Mouse (Mus musculus) midbrain, embryonic 16.5 days (tissue): ENCODE measurements around the gene Jmjd7. TPM values are rescaled to one million over a fixed set of nuclear protein-coding genes. Genes with fewer than 3 reads are reported as not detected.

Source experiments
- ATAC-seq: fragments of 200-750 bp; cut with Nextera tagmentation; 2 replicates; pipeline ENCODE4 v1.8.0; 2017; ENCODE audit warnings: moderate TSS enrichment
- H3K27ac ChIP-seq: fragments of 300-500 bp; sonication (generic); 2 replicates; pipeline ENCODE4 v1.5.1; 2014; ENCODE audit warnings: mild to moderate bottlenecking, low read length, mixed read lengths
- H3K27me3 ChIP-seq: fragments of 300-500 bp; sonication (generic); 2 replicates; pipeline ENCODE4 v1.6.1; 2014; ENCODE audit warnings: low read depth, low read length, mixed read lengths; ENCODE audit not compliant: control insufficient read depth, insufficient read depth
- H3K36me3 ChIP-seq: fragments of 300-500 bp; sonication (generic); 2 replicates; pipeline ENCODE4 v1.6.1; 2014; ENCODE audit warnings: mild to moderate bottlenecking, low read length, moderate library complexity, mixed read lengths; ENCODE audit not compliant: control insufficient read depth, insufficient read depth
- H3K4me1 ChIP-seq: fragments of 300-500 bp; sonication (generic); 2 replicates; pipeline ENCODE4 v1.6.1; 2014; ENCODE audit warnings: mild to moderate bottlenecking, low read length, mixed read lengths; ENCODE audit not compliant: control insufficient read depth, insufficient read depth
- H3K4me2 ChIP-seq: fragments of 300-500 bp; sonication (generic); 2 replicates; pipeline ENCODE4 v1.6.1; 2014; ENCODE audit warnings: mild to moderate bottlenecking, low read length, mixed read lengths
- H3K4me3 ChIP-seq: fragments of 300-500 bp; sonication (generic); 2 replicates; pipeline ENCODE4 v1.5.1; 2014; ENCODE audit warnings: low read depth, mild to moderate bottlenecking, low read length, moderate library complexity, mixed read lengths
- H3K9ac ChIP-seq: fragments of 300-500 bp; sonication (generic); 2 replicates; pipeline ENCODE4 v1.6.1; 2014; ENCODE audit warnings: low read depth, low read length, mixed read lengths
- H3K9me3 ChIP-seq: fragments of 300-500 bp; sonication (generic); replicated peaks from 2 replicates; pipeline ENCODE4 v1.6.1; 2014; ENCODE audit warnings: mild to moderate bottlenecking, low read length, mixed read lengths; ENCODE audit not compliant: control insufficient read depth, poor library complexity, severe bottlenecking
- WGBS: fragments of 180-500 bp; shearing (Covaris S2); extraction: QIAGEN DNeasy Blood & Tissue Kit; methylation state at CpG from one replicate; pipeline ENCODE4 v1.1.7; 2014; 5-methylcytosine and 5-hydroxymethylcytosine counted together
- polyA plus RNA-seq: library from polyadenylated mRNA; unstranded; fragments of >200 nt; fragmentation: Nextera tagmentation; extraction: Ambion mirVana; gene quantifications from 2 replicates; pipeline ENCODE4 v1.2.1, GENCODE M21; 2015

The Jmjd7 gene
- polyA plus RNA-seq = 16.7 and 19.7 TPM in 2 replicates

DNA sequence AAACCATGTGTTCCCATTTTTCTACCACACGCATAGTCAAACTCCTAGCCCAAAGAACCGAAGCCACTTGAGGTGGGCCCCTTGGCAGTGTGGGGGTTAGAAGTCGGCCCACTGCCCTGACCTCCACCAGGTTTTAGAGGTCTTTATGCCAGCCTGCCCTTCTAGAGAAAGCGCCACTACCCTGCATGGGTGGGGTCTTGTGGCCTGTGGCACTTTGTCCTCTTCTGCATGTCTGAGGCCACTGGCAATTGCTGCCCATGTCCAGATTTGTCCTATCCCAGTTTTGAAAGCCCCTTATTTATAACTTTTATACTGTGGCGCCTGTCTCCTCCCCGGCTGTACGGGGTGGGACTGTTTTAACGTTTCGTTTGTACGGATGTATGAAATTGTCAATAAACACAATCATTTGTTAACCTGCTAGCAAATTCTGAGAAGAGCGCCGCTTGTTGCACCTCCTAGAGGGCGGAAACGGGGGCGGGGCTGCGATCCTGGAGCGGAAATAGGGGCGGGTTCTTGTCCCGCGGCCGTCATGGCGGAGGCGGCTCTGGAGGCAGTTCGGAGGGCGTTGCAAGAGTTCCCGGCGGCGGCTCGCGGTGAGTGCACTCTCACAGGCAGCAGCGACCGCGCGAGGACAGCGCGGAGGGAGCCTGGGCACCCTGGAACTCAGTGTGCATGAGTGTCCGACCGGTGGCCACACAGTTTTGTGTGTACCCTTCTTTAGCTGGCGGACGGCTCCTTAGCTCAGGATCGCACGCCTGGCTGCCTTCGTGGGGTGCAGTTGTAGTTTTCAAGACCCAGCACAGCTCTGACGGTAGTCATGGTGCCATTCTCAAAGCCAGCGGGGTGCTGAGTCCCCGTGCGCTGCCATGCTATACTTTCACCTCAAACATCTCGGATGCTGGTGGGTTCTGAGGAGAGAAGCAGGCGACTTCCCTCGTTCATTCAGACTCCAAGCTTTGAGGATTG lies at the start of gene Jmjd7, which contains the start of gene Gm28042:
Jmjd7 (plus strand) TSS at position 500 of the 966 bp plus-strand sequence.
Gm28042 (plus strand) TSS at position 510 of the 966 bp plus-strand sequence.
- Histone ChIP-seq H3K27me3 (no peaks in the 10 kb centered on the region), H3K36me3 (peaks cover 14% of the 10 kb centered on the region), H3K9ac (peak within 1 kb of the TSS; percentile 81), H3K4me1 (peaks cover 14% of the 10 kb centered on the region), H3K4me2 (peak within 1 kb of the TSS; percentile 59), H3K9me3 (no peaks in the 10 kb centered on the region), H3K27ac (peak within 1 kb of the TSS; percentile 90), H3K4me3 (peak within 1 kb of the TSS; percentile 69)
- 5% methylated on average over 50 of the region's 50 CpGs for WGBS
- ATAC-seq = peak; percentile 92

DNA sequence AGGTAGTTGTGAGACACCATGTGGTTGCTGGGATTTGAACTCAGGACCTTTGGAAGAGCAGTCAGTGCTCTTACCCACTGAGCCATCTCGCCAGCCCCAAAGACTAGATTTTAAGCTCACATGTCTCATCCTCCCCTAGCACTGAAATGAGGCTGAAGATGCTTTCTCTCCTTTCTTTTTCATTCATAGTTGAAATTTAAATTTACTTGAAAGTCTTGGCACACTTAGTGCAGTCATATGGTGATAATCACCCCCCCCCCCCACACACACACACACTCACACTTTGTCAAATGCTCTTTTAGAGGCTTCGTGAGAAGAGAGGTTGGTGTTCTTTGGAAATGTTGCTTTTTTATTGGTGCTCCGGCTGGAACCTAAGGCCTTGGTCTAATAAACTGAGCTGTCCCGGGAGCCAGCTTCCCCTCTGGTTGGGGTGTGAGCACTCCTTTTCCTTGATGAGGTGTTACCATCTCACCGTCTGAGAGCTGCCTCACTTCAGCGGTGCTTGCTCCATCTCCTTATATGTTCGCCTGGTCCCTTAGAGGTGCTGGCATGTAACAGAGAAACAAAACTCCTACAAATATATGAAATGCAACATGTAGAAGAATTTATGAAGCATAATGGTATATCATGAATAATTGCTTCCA lies 46.8 kb upstream of the Jmjd7 start:
- no peak for ATAC-seq
- H3K9me3 ChIP-seq = no peaks in the 10 kb centered on the region
- no peaks in the 10 kb centered on the region; the same call in 1 of the 2 replicates for H3K36me3 ChIP-seq
- 87% methylated on average over 7 of the region's 7 CpGs for WGBS
- H3K4me1 ChIP-seq = peaks cover 13% of the 10 kb centered on the region
- no peak overlapping the region for H3K4me2 ChIP-seq
- no peaks in the 10 kb centered on the region for H3K27me3 ChIP-seq
- no peak overlapping the region for H3K9ac ChIP-seq
- no peak overlapping the region for H3K27ac ChIP-seq
- H3K4me3 ChIP-seq = no peak overlapping the region

GRCm38 (mm10) chr2:119981631-119982030 lies 45.7 kb upstream of the Jmjd7 start:
- no peak overlapping the region for H3K9ac ChIP-seq
- WGBS = 83% methylated on average over 2 of the region's 2 CpGs
- H3K36me3 ChIP-seq = no peaks in the 10 kb centered on the region; the same call in 1 of the 2 replicates
- no peak for ATAC-seq
- no peaks in the 10 kb centered on the region for H3K27me3 ChIP-seq
- no peak overlapping the region for H3K27ac ChIP-seq
- H3K4me1 ChIP-seq = peaks cover 10% of the 10 kb centered on the region
- H3K4me2 ChIP-seq = no peak overlapping the region
- H3K4me3 ChIP-seq = no peak overlapping the region
- no peaks in the 10 kb centered on the region for H3K9me3 ChIP-seq

DNA sequence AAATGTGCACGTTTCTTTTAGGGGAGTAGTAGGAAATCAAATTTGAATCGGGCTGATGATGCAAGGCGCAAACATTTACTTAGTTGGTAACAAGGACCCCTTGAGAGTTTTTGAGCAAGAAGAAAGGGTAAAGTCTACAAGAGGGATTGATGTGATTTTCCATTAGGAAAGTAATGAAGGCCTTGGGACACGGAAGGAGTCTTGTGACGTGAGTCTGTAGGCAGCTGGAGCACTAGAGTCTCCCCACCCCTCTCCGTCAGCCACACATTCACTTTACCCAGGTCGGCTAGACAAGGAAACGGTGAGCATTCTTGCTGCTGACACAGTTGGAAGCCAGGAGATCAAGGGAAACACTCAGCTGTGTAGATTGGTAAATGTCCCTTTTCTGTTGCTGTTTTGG lies 41.4 kb upstream of the Jmjd7 start:
- Histone ChIP-seq H3K27me3 (no peaks in the 10 kb centered on the region), H3K4me1 (no peaks in the 10 kb centered on the region), H3K9ac (no peak overlapping the region), H3K4me2 (no peak overlapping the region), H3K36me3 (no peaks in the 10 kb centered on the region; the same call in 1 of the 2 replicates), H3K27ac (no peak overlapping the region), H3K4me3 (no peak overlapping the region), H3K9me3 (no peaks in the 10 kb centered on the region)
- WGBS = 66% methylated on average over 8 of the region's 8 CpGs
- no peak for ATAC-seq

GRCm38 (mm10) chr2:119986369-119986768 lies 40.9 kb upstream of the Jmjd7 start:
- WGBS = 55% methylated on average over 6 of the region's 6 CpGs
- H3K36me3 ChIP-seq = no peaks in the 10 kb centered on the region; the same call in 1 of the 2 replicates

DNA sequence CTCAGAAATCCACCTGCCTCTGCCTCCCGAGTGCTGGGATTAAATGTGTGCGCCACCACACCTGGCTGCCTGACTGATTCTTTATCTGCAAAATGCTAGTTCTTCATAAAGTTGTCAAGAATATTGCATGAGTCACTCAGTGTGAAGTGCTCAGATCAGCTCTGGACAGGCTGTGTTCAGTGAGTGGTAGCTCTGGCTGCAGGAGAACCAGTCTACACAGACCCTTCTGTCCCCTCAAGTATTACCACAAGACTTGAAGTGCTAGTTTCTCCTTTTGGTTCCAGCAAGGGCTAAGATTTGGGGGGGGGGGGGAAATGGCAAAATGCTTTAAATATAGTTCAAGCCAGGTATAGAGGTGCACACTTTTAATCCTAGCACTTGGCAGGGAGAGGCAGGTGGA lies 39.8 kb upstream of the Jmjd7 start:
- H3K4me1 ChIP-seq = no peaks in the 10 kb centered on the region
- H3K36me3 ChIP-seq = no peaks in the 10 kb centered on the region
- 94% methylated on average over 2 of the region's 2 CpGs for WGBS
- H3K27me3 ChIP-seq = no peaks in the 10 kb centered on the region
- no peak overlapping the region for H3K9ac ChIP-seq
- no peaks in the 10 kb centered on the region for H3K9me3 ChIP-seq
- no peak overlapping the region for H3K4me2 ChIP-seq
- H3K4me3 ChIP-seq = no peak overlapping the region
- no peak overlapping the region for H3K27ac ChIP-seq
- ATAC-seq = no peak

More at GRCm38 (mm10) chr2:119986369-119986768, 40.9 kb upstream of the Jmjd7 start:
- Histone ChIP-seq H3K4me2 (no peak overlapping the region), H3K9ac (no peak overlapping the region), H3K9me3 (no peaks in the 10 kb centered on the region), H3K27ac (no peak overlapping the region), H3K4me3 (no peak overlapping the region), H3K4me1 (no peaks in the 10 kb centered on the region), H3K27me3 (no peaks in the 10 kb centered on the region)
- no peak for ATAC-seq

DNA sequence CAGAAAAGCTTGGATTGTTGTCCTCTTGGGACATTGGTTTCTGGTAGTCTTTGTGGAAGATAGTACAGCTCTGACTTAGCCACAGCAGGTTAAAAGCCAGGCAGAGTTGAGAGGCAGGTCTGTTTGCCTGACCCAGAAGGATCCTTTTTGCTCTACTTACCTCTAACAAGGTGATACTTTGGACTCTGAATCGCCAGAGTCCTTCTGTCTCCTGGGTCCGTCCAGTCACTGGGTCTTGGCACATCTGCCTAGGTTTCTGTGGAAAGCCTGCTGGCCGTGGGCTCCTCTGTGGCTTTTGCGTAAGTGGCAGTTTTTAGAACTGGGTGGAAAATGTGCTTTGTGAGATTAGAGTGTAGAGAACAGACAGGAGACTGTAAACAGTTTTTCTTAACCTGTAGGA lies 38.3 kb upstream of the Jmjd7 start:
- Histone ChIP-seq H3K9me3 (no peaks in the 10 kb centered on the region), H3K4me1 (no peaks in the 10 kb centered on the region), H3K27me3 (no peaks in the 10 kb centered on the region), H3K4me3 (no peak overlapping the region), H3K9ac (no peak overlapping the region), H3K4me2 (no peak overlapping the region), H3K36me3 (no peaks in the 10 kb centered on the region), H3K27ac (no peak overlapping the region)
- no peak for ATAC-seq
- 93% methylated on average over 4 of the region's 4 CpGs for WGBS

- Histone ChIP-seq H3K27ac (no peak overlapping the region), H3K27me3 (no peaks in the 10 kb centered on the region), H3K4me2 (no peak overlapping the region), H3K36me3 (no peaks in the 10 kb centered on the region), H3K9me3 (no peaks in the 10 kb centered on the region), H3K4me1 (no peaks in the 10 kb centered on the region), H3K9ac (no peak overlapping the region), H3K4me3 (no peak overlapping the region)
- ATAC-seq = no peak
- WGBS = 83% methylated on average over 6 of the region's 6 CpGs
Measured at GRCm38 (mm10) chr2:119990881-119991280, 36.4 kb upstream of the Jmjd7 start.

GRCm38 (mm10) chr2:119992349-119992748 lies 34.9 kb upstream of the Jmjd7 start:
- no peaks in the 10 kb centered on the region for H3K9me3 ChIP-seq
- 88% methylated on average over 2 of the region's 2 CpGs for whole genome bisulfite sequencing

More at GRCm38 (mm10) chr2:119992349-119992748, 34.9 kb upstream of the Jmjd7 start:
- ATAC-seq = no peak
- Histone ChIP-seq H3K36me3 (no peaks in the 10 kb centered on the region), H3K4me2 (no peak overlapping the region), H3K9ac (no peak overlapping the region), H3K27me3 (no peaks in the 10 kb centered on the region), H3K4me3 (no peak overlapping the region), H3K27ac (no peak overlapping the region), H3K4me1 (no peaks in the 10 kb centered on the region)
